Mouse (Mus musculus): ENCODE data around the gene As3mt. TPM values are rescaled to one million over a fixed set of nuclear protein-coding genes. Genes with fewer than 3 reads are reported as not detected.
"Not testable (repeated sequence)": the region's sequence is repeated elsewhere in the genome, so short reads cannot be mapped to it uniquely, and the experiment has no call there.

Gene As3mt
- polyA plus RNA-seq, 1 experiment from 2014 or later, result 31.6 TPM

- no peak for DNase-seq (ENCODE audit: low spot score)
- H3K4me1 ChIP-seq (replicated peaks; ENCODE audit: control insufficient read depth, insufficient read depth, low read length), result no peaks in the 10 kb centered on the region
- WGBS, result 88% methylated on average over 10 of the region's 10 CpGs
Observed at GRCm38 (mm10) chr19:46731351-46731750, 24.1 kb downstream of the As3mt start.

GRCm38 (mm10) chr19:46732673-46733072, 25.4 kb downstream of the As3mt start:
- H3K4me3 ChIP-seq (ENCODE audit: low read depth, low read length); H3K4me2 ChIP-seq (replicated peaks; ENCODE audit: low read depth, low read length); H3K27me3 ChIP-seq (ENCODE audit: control insufficient read depth, insufficient read depth, low read length); H3K4me1 ChIP-seq (replicated peaks; ENCODE audit: control insufficient read depth, insufficient read depth, low read length); H3K9ac ChIP-seq (ENCODE audit: low read depth, low read length); H3K27ac ChIP-seq (ENCODE audit: low read depth, low read length); H3K36me3 ChIP-seq (ENCODE audit: control insufficient read depth, insufficient read depth, low read length); DNase-seq (ENCODE audit: low spot score); H3K9me3 ChIP-seq (ENCODE audit: control insufficient read depth, low read length); ATAC-seq (ENCODE audit: low FRiP score): not testable (repeated sequence)
- WGBS, result 89% methylated on average over 5 of the region's 5 CpGs

More at GRCm38 (mm10) chr19:46731351-46731750, 24.1 kb downstream of the As3mt start:
- Histone ChIP-seq H3K4me3 (ENCODE audit: low read depth, low read length) (no peak overlapping the region), H3K4me2 (replicated peaks; ENCODE audit: low read depth, low read length) (no peak overlapping the region), H3K36me3 (ENCODE audit: control insufficient read depth, insufficient read depth, low read length) (no peaks in the 10 kb centered on the region), H3K9me3 (ENCODE audit: control insufficient read depth, low read length) (no peaks in the 10 kb centered on the region), H3K27me3 (ENCODE audit: control insufficient read depth, insufficient read depth, low read length) (no peaks in the 10 kb centered on the region), H3K9ac (ENCODE audit: low read depth, low read length) (no peak overlapping the region), H3K27ac (ENCODE audit: low read depth, low read length) (no peak overlapping the region)
- ATAC-seq (ENCODE audit: low FRiP score), result no peak

- no peak overlapping the region for H3K9ac ChIP-seq (ENCODE audit: low read depth, low read length)
- ATAC-seq (ENCODE audit: low FRiP score) (no peak), DNase-seq (ENCODE audit: low spot score) (no peak)
- WGBS, result 90% methylated on average over 7 of the region's 7 CpGs
- no peaks in the 10 kb centered on the region for H3K4me1 ChIP-seq (replicated peaks; ENCODE audit: control insufficient read depth, insufficient read depth, low read length)
- H3K4me3 ChIP-seq (ENCODE audit: low read depth, low read length), result no peak overlapping the region
- H3K27ac ChIP-seq (ENCODE audit: low read depth, low read length), result no peak overlapping the region
- no peaks in the 10 kb centered on the region for H3K9me3 ChIP-seq (ENCODE audit: control insufficient read depth, low read length)
- no peaks in the 10 kb centered on the region for H3K27me3 ChIP-seq (ENCODE audit: control insufficient read depth, insufficient read depth, low read length)
- no peak overlapping the region for H3K4me2 ChIP-seq (replicated peaks; ENCODE audit: low read depth, low read length)
- no peaks in the 10 kb centered on the region for H3K36me3 ChIP-seq (ENCODE audit: control insufficient read depth, insufficient read depth, low read length)
Observed at GRCm38 (mm10) chr19:46733626-46734025, 26.4 kb downstream of the As3mt start.

- WGBS, result 66% methylated on average over 5 of the region's 5 CpGs
- no peak overlapping the region for H3K9ac ChIP-seq (ENCODE audit: low read depth, low read length)
- ATAC-seq (ENCODE audit: low FRiP score), result no peak
Observed at GRCm38 (mm10) chr19:46735241-46735640, 28.0 kb downstream of the As3mt start.

GRCm38 (mm10) chr19:46737106-46737505, 29.8 kb downstream of the As3mt start:
- Histone ChIP-seq H3K4me3 (ENCODE audit: low read depth, low read length) (no peak overlapping the region), H3K9ac (ENCODE audit: low read depth, low read length) (no peak overlapping the region), H3K4me2 (replicated peaks; ENCODE audit: low read depth, low read length) (no peak overlapping the region), H3K27me3 (ENCODE audit: control insufficient read depth, insufficient read depth, low read length) (no peaks in the 10 kb centered on the region), H3K27ac (ENCODE audit: low read depth, low read length) (no peak overlapping the region), H3K9me3 (ENCODE audit: control insufficient read depth, low read length) (no peaks in the 10 kb centered on the region), H3K4me1 (replicated peaks; ENCODE audit: control insufficient read depth, insufficient read depth, low read length) (no peaks in the 10 kb centered on the region), H3K36me3 (ENCODE audit: control insufficient read depth, insufficient read depth, low read length) (no peaks in the 10 kb centered on the region)
- 85% methylated on average over 7 of the region's 7 CpGs for WGBS
- ATAC-seq (ENCODE audit: low FRiP score) (no peak), DNase-seq (ENCODE audit: low spot score) (no peak)

More at GRCm38 (mm10) chr19:46735241-46735640, 28.0 kb downstream of the As3mt start:
- H3K4me2 ChIP-seq (replicated peaks; ENCODE audit: low read depth, low read length), result no peak overlapping the region
- no peaks in the 10 kb centered on the region for H3K27me3 ChIP-seq (ENCODE audit: control insufficient read depth, insufficient read depth, low read length)
- no peaks in the 10 kb centered on the region for H3K4me1 ChIP-seq (replicated peaks; ENCODE audit: control insufficient read depth, insufficient read depth, low read length)
- no peaks in the 10 kb centered on the region for H3K36me3 ChIP-seq (ENCODE audit: control insufficient read depth, insufficient read depth, low read length)
- H3K4me3 ChIP-seq (ENCODE audit: low read depth, low read length), result no peak overlapping the region
- no peak for DNase-seq (ENCODE audit: low spot score)
- H3K9me3 ChIP-seq (ENCODE audit: control insufficient read depth, low read length), result no peaks in the 10 kb centered on the region
- H3K27ac ChIP-seq (ENCODE audit: low read depth, low read length), result no peak overlapping the region

GRCm38 (mm10) chr19:46740341-46741008, 33.2 kb downstream of the As3mt start:
- no peak overlapping the region for H3K4me2 ChIP-seq (replicated peaks; ENCODE audit: low read depth, low read length)
- ATAC-seq (ENCODE audit: low FRiP score) (no peak), DNase-seq (ENCODE audit: low spot score) (peak; percentile 84)
- 53% methylated on average over 7 of the region's 7 CpGs for WGBS
- H3K27me3 ChIP-seq (ENCODE audit: control insufficient read depth, insufficient read depth, low read length), result no peaks in the 10 kb centered on the region
- H3K4me1 ChIP-seq (replicated peaks; ENCODE audit: control insufficient read depth, insufficient read depth, low read length), result no peaks in the 10 kb centered on the region
- H3K36me3 ChIP-seq (ENCODE audit: control insufficient read depth, insufficient read depth, low read length), result no peaks in the 10 kb centered on the region
- no peak overlapping the region for H3K27ac ChIP-seq (ENCODE audit: low read depth, low read length)
- H3K9me3 ChIP-seq (ENCODE audit: control insufficient read depth, low read length), result no peaks in the 10 kb centered on the region
- no peak overlapping the region for H3K4me3 ChIP-seq (ENCODE audit: low read depth, low read length)
- no peak overlapping the region for H3K9ac ChIP-seq (ENCODE audit: low read depth, low read length)

- Histone ChIP-seq H3K4me2 (replicated peaks; ENCODE audit: low read depth, low read length) (no peak overlapping the region), H3K36me3 (ENCODE audit: control insufficient read depth, insufficient read depth, low read length) (no peaks in the 10 kb centered on the region), H3K27ac (ENCODE audit: low read depth, low read length) (no peak overlapping the region), H3K4me3 (ENCODE audit: low read depth, low read length) (no peak overlapping the region), H3K27me3 (ENCODE audit: control insufficient read depth, insufficient read depth, low read length) (no peaks in the 10 kb centered on the region), H3K4me1 (replicated peaks; ENCODE audit: control insufficient read depth, insufficient read depth, low read length) (no peaks in the 10 kb centered on the region), H3K9ac (ENCODE audit: low read depth, low read length) (no peak overlapping the region), H3K9me3 (ENCODE audit: control insufficient read depth, low read length) (no peaks in the 10 kb centered on the region)
- WGBS, result 45% methylated on average over 6 of the region's 6 CpGs
- no peak for DNase-seq (ENCODE audit: low spot score)
- ATAC-seq (ENCODE audit: low FRiP score), result no peak
Observed at GRCm38 (mm10) chr19:46741574-46741973, 34.3 kb downstream of the As3mt start.

- WGBS, result 75% methylated on average over 9 of the region's 9 CpGs
- H3K9me3 ChIP-seq (ENCODE audit: control insufficient read depth, low read length), result no peaks in the 10 kb centered on the region
- no peaks in the 10 kb centered on the region for H3K4me1 ChIP-seq (replicated peaks; ENCODE audit: control insufficient read depth, insufficient read depth, low read length)
- H3K4me3 ChIP-seq (ENCODE audit: low read depth, low read length), result no peak overlapping the region
- ATAC-seq (ENCODE audit: low FRiP score) (no peak), DNase-seq (ENCODE audit: low spot score) (no peak)
- no peaks in the 10 kb centered on the region for H3K27me3 ChIP-seq (ENCODE audit: control insufficient read depth, insufficient read depth, low read length)
- H3K36me3 ChIP-seq (ENCODE audit: control insufficient read depth, insufficient read depth, low read length), result no peaks in the 10 kb centered on the region
- no peak overlapping the region for H3K27ac ChIP-seq (ENCODE audit: low read depth, low read length)
- no peak overlapping the region for H3K9ac ChIP-seq (ENCODE audit: low read depth, low read length)
- no peak overlapping the region for H3K4me2 ChIP-seq (replicated peaks; ENCODE audit: low read depth, low read length)
Observed at GRCm38 (mm10) chr19:46744681-46745080, 37.4 kb downstream of the As3mt start.

- Histone ChIP-seq H3K4me1 (replicated peaks; ENCODE audit: control insufficient read depth, insufficient read depth, low read length) (no peaks in the 10 kb centered on the region), H3K9ac (ENCODE audit: low read depth, low read length) (no peak overlapping the region), H3K27me3 (ENCODE audit: control insufficient read depth, insufficient read depth, low read length) (no peaks in the 10 kb centered on the region), H3K36me3 (ENCODE audit: control insufficient read depth, insufficient read depth, low read length) (no peaks in the 10 kb centered on the region), H3K4me2 (replicated peaks; ENCODE audit: low read depth, low read length) (no peak overlapping the region), H3K9me3 (ENCODE audit: control insufficient read depth, low read length) (no peaks in the 10 kb centered on the region), H3K4me3 (ENCODE audit: low read depth, low read length) (no peak overlapping the region), H3K27ac (ENCODE audit: low read depth, low read length) (no peak overlapping the region)
- no peak for ATAC-seq (ENCODE audit: low FRiP score)
- WGBS, result 88% methylated on average over 3 of the region's 3 CpGs
- DNase-seq (ENCODE audit: low spot score), result no peak
Observed at GRCm38 (mm10) chr19:46747799-46748198, 40.5 kb downstream of the As3mt start.

Measured in hindbrain, embryonic 11.5 days (tissue).